Mouse (Mus musculus): ENCODE results near the gene Cecr2.
"Not testable (repeated sequence)": the region's sequence is repeated elsewhere in the genome, so short reads cannot be mapped to it uniquely, and the experiment has no call there.

Gene Cecr2

DNA sequence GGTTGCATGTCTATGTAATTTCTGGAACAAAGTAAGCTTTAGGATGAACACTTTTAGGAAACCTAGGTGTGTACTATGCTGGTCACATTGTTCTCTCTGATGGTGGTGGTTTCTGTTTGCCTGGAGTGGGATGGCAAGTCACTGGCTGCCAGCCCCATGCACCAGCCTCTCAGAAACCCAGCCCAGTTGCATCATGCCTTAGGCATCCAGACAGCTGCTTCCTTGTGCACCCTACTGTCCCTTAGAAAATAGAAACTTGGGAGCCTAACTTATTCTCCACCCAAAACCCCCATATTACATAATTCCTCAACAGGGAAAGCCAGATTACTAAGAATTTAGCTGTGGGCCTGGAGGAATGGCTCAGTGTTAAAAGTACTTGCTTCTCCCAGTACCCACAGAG is 105.9 kb downstream of the Cecr2 start:
- DNase-seq (ENCODE audit: low read depth, low spot score), result no peak

GRCm38 (mm10) chr6:120773149-120773628 is 107.0 kb downstream of the Cecr2 start, which contains the start of gene Slc25a18:
TSS of gene Slc25a18 (plus strand) at chr6:120773578.
- no peak for DNase-seq (ENCODE audit: low read depth, low spot score)

GRCm38 (mm10) chr6:120773763-120774162 is 107.6 kb downstream of the Cecr2 start:
- no peak for DNase-seq (ENCODE audit: low read depth, low spot score)

GRCm38 (mm10) chr6:120776286-120776685 is 110.1 kb downstream of the Cecr2 start:
- DNase-seq (ENCODE audit: low read depth, low spot score), result no peak

DNA sequence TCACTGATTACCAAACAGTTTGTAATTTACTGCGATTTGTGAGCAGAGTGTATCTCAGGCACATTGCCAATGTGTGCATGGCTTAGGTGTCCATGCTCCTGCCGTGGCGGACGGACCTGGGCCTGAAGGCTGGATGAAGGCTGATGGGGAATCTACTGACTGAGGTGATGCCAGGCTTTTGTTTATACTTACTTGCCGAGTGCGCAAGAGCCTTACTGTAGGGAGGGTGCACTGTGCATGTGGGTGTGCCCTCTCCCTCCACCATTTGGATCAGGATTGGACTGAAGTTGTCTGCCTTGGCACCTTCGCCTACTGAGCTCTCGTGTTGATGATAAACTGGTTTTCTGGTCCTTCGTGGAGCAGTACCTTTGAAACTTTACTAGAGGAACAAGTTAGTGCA is 111.4 kb downstream of the Cecr2 start:
- DNase-seq (ENCODE audit: low read depth, low spot score), result no peak

GRCm38 (mm10) chr6:120778226-120778625 is 112.1 kb downstream of the Cecr2 start:
- no peak for DNase-seq (ENCODE audit: low read depth, low spot score)

DNA sequence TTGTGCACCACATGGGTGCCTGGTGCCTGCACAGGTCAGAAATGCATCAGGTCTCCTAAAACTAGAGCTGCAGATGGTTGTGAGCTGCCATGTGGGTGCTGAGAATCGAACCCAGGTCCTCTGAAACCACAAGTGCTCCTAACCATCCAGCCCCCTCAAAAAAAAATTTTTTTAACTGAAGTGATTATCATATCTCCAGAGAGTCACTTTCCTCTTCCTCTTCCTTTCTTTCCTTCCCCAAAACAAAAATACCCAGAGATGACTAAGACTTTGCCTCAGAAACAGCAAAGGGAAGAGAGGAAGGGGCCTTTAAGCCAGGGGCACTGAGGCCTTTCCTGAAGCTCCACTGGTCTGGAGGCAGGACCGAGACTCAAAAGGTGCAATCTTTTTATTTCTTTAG is 116.8 kb downstream of the Cecr2 start:
- DNase-seq (ENCODE audit: low read depth, low spot score), result no peak

- DNase-seq (ENCODE audit: low read depth, low spot score), result no peak
These were observed 118.2 kb downstream of the Cecr2 start for GRCm38 (mm10) chr6:120784351-120784750.

DNA sequence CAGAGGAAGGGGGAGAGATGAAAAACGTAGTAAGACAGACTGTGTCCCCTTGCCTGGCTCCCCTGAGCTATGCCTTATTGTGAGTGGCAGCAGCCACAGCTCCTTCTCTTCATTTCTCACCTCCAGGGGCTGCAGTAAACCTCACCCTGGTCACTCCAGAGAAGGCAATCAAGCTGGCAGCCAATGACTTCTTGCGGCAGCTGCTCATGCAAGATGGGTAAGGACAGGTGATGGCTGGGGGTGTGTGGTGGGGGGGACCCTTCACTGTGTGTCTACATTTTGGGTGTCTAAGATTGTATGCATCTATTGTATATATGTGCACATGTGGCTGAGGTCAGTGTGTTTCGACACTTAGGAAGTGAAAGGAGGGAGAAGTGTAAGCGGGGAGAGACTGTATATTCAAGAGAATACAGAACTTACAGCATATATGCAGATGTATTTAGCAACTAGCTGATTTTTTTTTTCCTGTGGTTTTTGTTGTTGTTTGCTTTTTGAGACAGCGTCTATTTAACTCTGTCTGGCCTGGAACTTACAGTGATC is 122.0 kb downstream of the Cecr2 start:
- no peak for DNase-seq (ENCODE audit: low read depth, low spot score)

DNA sequence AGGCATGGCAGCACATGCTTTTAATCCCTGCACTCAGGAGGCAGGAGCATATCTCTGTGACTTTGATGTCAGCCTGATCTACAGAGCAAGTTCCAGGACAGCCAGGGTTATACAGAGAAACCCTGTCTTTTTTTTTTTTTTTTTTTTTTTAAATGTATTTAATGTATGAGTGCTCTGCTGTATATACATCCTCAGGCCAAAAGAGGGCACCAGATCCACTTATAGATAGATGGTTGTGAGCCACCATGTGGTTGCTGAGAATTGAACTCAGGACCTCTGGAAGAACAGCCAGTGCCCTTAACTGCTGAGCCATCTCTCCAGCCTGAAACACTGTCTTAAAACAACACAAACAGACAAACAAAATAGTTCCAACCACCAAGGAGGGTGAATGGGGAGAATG is 122.7 kb downstream of the Cecr2 start:
- peak; percentile 48 for DNase-seq (ENCODE audit: low read depth, low spot score)

DNA sequence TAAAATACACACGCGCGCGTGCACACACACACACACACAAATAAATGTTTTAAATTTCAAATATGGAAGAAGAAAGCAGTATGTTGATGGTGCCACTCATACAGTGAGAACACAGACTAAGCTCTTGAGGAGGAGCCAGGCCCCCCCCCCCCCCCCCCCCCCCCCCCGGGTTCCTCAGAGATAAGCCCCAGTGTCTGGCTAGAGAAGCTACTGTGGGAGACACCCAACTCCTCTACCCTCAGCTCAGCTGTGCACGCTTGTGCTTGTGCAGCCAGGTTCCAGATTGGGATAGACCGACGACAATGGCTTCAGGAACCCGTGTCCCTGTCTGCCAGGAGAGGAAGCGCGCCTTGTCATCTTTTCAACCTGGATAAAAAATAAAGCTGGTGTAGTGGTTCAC is 124.0 kb downstream of the Cecr2 start:
- no peak for DNase-seq (ENCODE audit: low read depth, low spot score)

GRCm38 (mm10) chr6:120790717-120791116 is 124.5 kb downstream of the Cecr2 start:
- DNase-seq (ENCODE audit: low read depth, low spot score), result no peak

GRCm38 (mm10) chr6:120792947-120793346 is 126.8 kb downstream of the Cecr2 start:
- DNase-seq (ENCODE audit: low read depth, low spot score), result no peak

- peak; percentile 58 for DNase-seq (ENCODE audit: low read depth, low spot score)
These were observed 129.4 kb downstream of the Cecr2 start for GRCm38 (mm10) chr6:120795422-120796086.

DNA sequence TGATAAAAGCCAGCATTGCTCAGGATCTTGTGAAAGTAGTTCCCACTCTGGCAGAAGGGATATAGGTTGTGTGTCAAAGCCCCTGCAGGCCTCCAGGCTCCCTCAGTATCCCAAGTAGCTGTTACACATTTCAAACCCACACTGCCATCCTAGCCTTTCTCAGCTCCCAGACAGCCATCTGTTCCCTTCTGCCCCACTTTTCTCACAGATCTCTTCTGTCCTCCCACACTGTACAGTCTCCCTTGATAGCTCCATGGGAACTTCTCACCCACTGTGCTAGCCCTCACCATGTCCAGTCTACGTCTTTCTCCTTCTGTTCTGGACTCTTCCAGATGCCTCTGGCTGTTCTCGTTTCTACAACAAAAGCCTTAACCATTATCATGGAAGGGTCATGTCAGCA is 129.9 kb downstream of the Cecr2 start:
- DNase-seq (ENCODE audit: low read depth, low spot score), result no peak

DNA sequence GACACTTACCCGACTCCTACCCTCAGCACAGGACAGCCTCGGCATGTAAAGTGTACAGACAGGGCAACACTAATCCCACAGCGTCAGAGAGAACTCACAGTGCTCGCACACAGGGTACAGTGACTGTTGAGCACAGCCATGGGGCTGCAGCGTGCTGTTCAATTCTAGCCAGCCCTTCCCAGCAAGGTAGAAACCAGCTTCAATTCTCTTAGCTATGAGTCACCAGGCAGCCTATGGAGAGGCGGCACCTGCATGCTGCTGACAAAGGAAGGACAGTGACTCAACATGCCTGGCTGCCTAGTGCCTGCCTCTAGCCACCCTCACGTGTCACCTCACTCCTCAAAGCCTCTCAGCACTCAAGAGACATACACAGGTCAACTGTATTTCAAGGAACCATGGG is 131.8 kb downstream of the Cecr2 start:
- DNase-seq (ENCODE audit: low read depth, low spot score), result no peak

DNA sequence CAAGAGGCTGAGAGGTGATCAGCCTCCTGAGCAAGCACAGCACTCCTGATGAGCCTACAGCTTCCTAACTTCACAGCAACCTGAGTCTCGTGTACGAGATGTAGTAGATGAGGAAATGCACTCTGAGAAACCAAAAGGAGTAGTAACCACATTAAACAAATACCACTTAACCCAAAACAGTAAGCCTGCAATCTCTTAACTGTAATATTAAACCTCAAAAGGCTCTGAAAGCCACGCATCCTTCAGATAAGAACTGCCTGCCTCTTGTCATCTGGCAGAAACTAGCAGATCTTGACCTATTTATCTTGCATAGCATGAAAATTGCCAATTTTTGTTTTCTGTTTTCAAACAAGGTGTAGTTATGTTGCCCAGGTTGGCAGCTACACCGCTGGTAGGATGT is 132.7 kb downstream of the Cecr2 start:
- no peak for DNase-seq (ENCODE audit: low read depth, low spot score)

GRCm38 (mm10) chr6:120799581-120800041 is 133.4 kb downstream of the Cecr2 start:
- DNase-seq (ENCODE audit: low read depth, low spot score), result no peak

DNA sequence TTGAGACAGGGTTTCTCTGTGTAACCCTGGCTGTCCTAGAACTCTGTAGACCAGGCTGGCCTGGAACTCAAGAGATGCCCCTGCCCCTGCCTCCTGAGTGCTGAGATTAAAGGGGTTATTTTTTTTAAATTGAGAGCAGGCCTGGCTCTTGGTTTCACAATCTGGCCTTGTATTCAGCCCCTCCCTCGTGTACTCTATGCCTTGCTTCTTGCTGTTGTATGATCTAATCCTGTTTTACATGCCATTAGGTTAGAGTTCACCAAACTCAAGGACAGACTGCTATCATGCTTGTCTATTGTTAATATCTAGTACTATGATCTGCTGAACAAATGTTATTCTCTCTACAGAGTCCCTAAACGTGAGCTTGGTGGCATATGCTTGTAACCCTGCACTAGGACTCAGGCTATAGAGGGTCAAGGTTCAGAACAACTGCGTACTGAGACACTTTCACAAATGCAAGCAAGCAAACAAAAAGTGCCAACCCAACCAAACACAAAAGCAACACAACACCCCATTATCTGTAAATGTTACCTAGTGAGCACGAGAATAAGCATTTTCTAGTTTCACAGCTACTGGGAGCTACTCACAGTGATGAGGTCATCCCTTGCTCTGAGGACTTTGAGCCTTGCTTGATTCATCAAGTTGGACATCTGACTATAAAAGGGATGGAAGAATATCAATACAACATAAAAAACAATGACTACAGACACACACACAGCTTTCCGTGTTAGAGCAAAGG is 141.0 kb downstream of the Cecr2 start:
- DNase-seq (ENCODE audit: low read depth, low spot score), result no peak

- no peak for DNase-seq (ENCODE audit: low read depth, low spot score)
These were observed 141.5 kb downstream of the Cecr2 start for GRCm38 (mm10) chr6:120807738-120808081.

DNA sequence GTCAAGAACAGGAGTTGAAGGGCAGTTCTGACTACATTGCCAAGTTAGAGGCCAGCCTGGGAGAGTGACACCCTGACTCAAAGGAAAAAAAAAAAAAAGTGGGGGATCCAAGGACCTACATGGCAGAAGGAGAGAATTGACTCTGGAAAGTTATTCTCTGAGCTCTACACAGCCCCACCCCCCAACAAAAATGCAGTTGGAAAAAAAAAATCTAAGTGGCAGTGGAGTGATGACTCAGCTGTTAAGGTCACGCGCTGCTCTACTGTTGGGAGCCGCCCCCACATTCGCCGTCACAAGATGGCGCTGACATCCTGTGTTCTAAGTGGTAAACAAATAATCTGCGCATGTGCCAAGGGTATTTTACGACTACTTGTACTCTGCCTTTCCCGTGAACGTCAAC is 145.8 kb downstream of the Cecr2 start:
- DNase-seq (ENCODE audit: low read depth, low spot score), result not testable (repeated sequence)

- DNase-seq (ENCODE audit: low read depth, low spot score), result no peak
These were observed 153.1 kb downstream of the Cecr2 start for GRCm38 (mm10) chr6:120819294-120819693.

DNA sequence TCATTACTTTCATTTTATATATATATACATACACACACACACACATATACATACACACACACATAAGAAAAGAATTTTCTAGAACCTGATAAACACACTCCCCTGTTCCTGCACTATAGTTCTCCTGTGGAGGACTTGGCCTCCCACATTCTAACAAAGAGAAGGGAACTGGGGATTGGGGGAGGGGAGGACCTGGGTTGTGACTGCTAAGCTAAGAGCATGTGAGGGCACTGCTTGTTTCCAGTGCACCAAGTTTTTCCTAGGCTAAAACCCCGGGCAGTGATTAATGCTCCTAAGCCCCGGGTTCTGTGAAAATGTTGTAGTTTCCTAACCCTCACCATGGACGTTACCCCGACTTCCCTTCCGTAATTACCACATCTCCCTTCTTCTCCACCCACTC is 154.0 kb downstream of the Cecr2 start:
- DNase-seq (ENCODE audit: low read depth, low spot score), result no peak
